Mouse (Mus musculus): ENCODE measurements around the gene Racgap1. TPM values are rescaled to one million over a fixed set of nuclear protein-coding genes. Genes with fewer than 3 reads are reported as not detected.

Racgap1 gene
- polyA plus RNA-seq, 1 experiment from 2014 or later: 182 TPM

DNA sequence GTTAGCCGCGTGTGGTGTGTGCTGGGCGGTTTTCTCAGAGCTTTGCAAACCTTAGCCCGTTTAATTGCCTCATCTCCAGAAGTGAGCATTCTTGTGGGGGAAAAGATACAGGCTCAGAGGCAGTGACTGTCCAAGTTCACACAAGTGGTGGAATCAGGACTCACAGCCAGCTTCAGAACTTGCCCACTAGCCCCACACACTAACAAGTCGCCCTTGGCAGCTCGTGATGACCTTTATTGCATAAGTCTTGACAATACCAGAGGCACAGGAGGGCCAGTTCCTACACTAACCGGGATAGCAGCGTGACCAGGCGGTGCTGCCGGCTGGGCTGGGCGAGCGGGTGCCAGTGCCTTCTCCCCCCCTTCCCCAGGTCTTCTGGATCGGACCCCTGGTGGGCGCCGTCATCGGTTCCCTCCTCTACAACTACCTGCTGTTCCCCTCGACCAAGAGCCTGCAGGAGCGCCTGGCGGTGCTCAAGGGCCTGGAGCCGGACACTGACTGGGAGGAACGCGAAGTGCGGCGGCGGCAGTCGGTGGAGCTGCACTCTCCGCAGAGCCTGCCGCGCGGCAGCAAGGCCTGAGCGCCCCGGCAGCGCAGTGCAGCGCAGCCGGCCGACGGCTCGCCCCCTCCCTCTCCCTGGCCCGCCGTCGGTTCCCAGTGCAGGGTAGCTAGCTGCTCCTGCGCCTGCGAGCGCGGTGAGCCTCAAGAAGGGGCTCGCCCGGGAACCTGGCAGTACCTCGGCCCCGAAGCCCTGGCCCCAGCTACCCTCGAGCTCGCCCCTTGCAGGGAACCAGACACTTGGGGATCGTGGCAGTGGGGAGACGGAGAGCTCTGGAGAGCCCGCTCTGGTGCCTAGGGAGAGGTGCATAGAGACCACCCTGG, 67.8 kb downstream of the Racgap1 start:
- H3K36me3 ChIP-seq (ENCODE audit: poor library complexity, severe bottlenecking): no peaks in the 10 kb centered on the region
- peak overlapping the region; percentile 54 for H3K9ac ChIP-seq
- H3K4me3 ChIP-seq: peak overlapping the region; percentile 30
- H3K27me3 ChIP-seq: peaks cover 81% of the 10 kb centered on the region
- no peak overlapping the region for H3K27ac ChIP-seq
- H3K4me2 ChIP-seq: peak overlapping the region; percentile 59
- ATAC-seq: 0 out of 2 replicates have a peak, but pooled peaks have one; percentile 48
- peaks cover 20% of the 10 kb centered on the region for H3K4me1 ChIP-seq
- 2% methylated on average over 50 of the region's 54 CpGs for WGBS
- no peaks in the 10 kb centered on the region for H3K9me3 ChIP-seq (replicated peaks)

GRCm38 (mm10) chr15:99578802-99579485, 72.5 kb downstream of the Racgap1 start, which contains the start of gene Aqp2:
Gene Aqp2, plus strand, starts transcription at chr15:99579055.
- 85% methylated on average over 26 of the region's 26 CpGs for WGBS

More at GRCm38 (mm10) chr15:99578802-99579485, 72.5 kb downstream of the Racgap1 start, which contains the start of gene Aqp2:
- peaks cover 7% of the 10 kb centered on the region for H3K4me1 ChIP-seq
- no peak within 1 kb of the TSS for H3K27ac ChIP-seq
- no peak for ATAC-seq
- peaks cover 40% of the 10 kb centered on the region for H3K27me3 ChIP-seq
- no peak within 1 kb of the TSS for H3K9ac ChIP-seq
- H3K4me2 ChIP-seq: no peak within 1 kb of the TSS
- H3K36me3 ChIP-seq (ENCODE audit: poor library complexity, severe bottlenecking): no peaks in the 10 kb centered on the region
- H3K9me3 ChIP-seq (replicated peaks): no peaks in the 10 kb centered on the region
- no peak within 1 kb of the TSS for H3K4me3 ChIP-seq

Other genes starting within 250 kb of the Racgap1 start
- 9.3 and 13.4 TPM in 2 replicates for gene Nckap5l, start 193.9 kb downstream of the Racgap1 start, polyA plus RNA-seq (2015; fragmentation: Nextera tagmentation; extraction: Ambion mirVana)
- gene Bcdin3d, start 176.9 kb downstream of the Racgap1 start, polyA plus RNA-seq (2015; fragmentation: Nextera tagmentation; extraction: Ambion mirVana): 24.7 and 25.4 TPM in 2 replicates
- gene Faim2, start 123.5 kb downstream of the Racgap1 start, polyA plus RNA-seq (2015; fragmentation: Nextera tagmentation; extraction: Ambion mirVana): 5.5 and 8.1 TPM in 2 replicates
- not detected in 2 replicates for gene Aqp2, start 72.6 kb downstream of the Racgap1 start, polyA plus RNA-seq (2015; fragmentation: Nextera tagmentation; extraction: Ambion mirVana)
- 0.14 and 0.25 TPM in 2 replicates for gene Aqp5, start 60.9 kb downstream of the Racgap1 start, polyA plus RNA-seq (2015; fragmentation: Nextera tagmentation; extraction: Ambion mirVana)
- gene Aqp6, start 50.3 kb downstream of the Racgap1 start, polyA plus RNA-seq (2015; fragmentation: Nextera tagmentation; extraction: Ambion mirVana): not detected in 2 replicates
- gene Asic1, start 18.7 kb upstream of the Racgap1 start, polyA plus RNA-seq (2015; fragmentation: Nextera tagmentation; extraction: Ambion mirVana): 15.1 and 17.0 TPM in 2 replicates
- gene Smarcd1, start 50.5 kb upstream of the Racgap1 start, polyA plus RNA-seq (2015; fragmentation: Nextera tagmentation; extraction: Ambion mirVana): 118 and 130 TPM in 2 replicates
- not detected in 2 replicates for gene Gm17349, start 53.8 kb upstream of the Racgap1 start, polyA plus RNA-seq (2015; fragmentation: Nextera tagmentation; extraction: Ambion mirVana)
- gene Gpd1, start 65.9 kb upstream of the Racgap1 start, polyA plus RNA-seq (2015; fragmentation: Nextera tagmentation; extraction: Ambion mirVana): 1.2 and 1.3 TPM in 2 replicates
- 177 and 190 TPM in 2 replicates for gene Cox14, start 74.0 kb upstream of the Racgap1 start, polyA plus RNA-seq (2015; fragmentation: Nextera tagmentation; extraction: Ambion mirVana)
- 62.6 and 67.2 TPM in 2 replicates for gene Cers5, start 121.2 kb upstream of the Racgap1 start, polyA plus RNA-seq (2015; fragmentation: Nextera tagmentation; extraction: Ambion mirVana)
- gene Lima1, start 223.8 kb upstream of the Racgap1 start, polyA plus RNA-seq (2015; fragmentation: Nextera tagmentation; extraction: Ambion mirVana): 33.5 and 37.5 TPM in 2 replicates